Mouse (Mus musculus) kidney, adult 11 months (tissue): ENCODE measurements at regions not wholly inside any gene's neighbourhood (a gene's known extent, or its start where the extent isn't known, plus 50 kb on each side); places are given as distances from the start of the nearest gene placed in this dataset.

Source experiments
- DNase-seq: peaks from one replicate; pipeline ENCODE4 v3.0.0; 2022

- no peak for DNase-seq
Observed at GRCm38 (mm10) chr6:122394160-122394559, 53.8 kb upstream of the Phc1 start.

- DNase-seq, result no peak
Observed at GRCm38 (mm10) chr6:122393231-122393881, 53.0 kb upstream of the Phc1 start.

- DNase-seq, result peak; percentile 35
Observed at GRCm38 (mm10) chr6:122391725-122392667, 51.6 kb upstream of the Phc1 start.

- DNase-seq, result no peak
Observed at GRCm38 (mm10) chr6:122391126-122391525, 50.8 kb upstream of the Phc1 start.

GRCm38 (mm10) chr6:122390720-122391119 is 50.4 kb upstream of the Phc1 start:
- no peak for DNase-seq
